Mouse (Mus musculus) frontal cortex, postnatal 14 days (tissue): ENCODE data around the gene Gp9.

ENCODE experiments used
- DNase-seq, 2 experiments: peaks; one replicate each; pipeline ENCODE4 v3.0.0; 2022; ENCODE audit warnings: low spot score in 2 of 2

The Gp9 gene

GRCm38 (mm10) chr6:87777842-87778241 lies at the start of gene Gp9:
Gene Gp9 (plus strand): TSS chr6:87778072.
- no peak for DNase-seq

- DNase-seq = no peak
These were observed 49.8 kb upstream of the Gp9 start for GRCm38 (mm10) chr6:87728102-87728501.

GRCm38 (mm10) chr6:87730141-87730540 lies 47.7 kb upstream of the Gp9 start:
- no peak for DNase-seq

GRCm38 (mm10) chr6:87730591-87731462 lies 47.0 kb upstream of the Gp9 start, which contains the start of gene Efcc1:
Gene Efcc1 (plus strand): TSS chr6:87730869.
- peak in 1 of 2 experiments; percentile 32 for DNase-seq

- DNase-seq = no peak
These were observed 46.3 kb upstream of the Gp9 start for GRCm38 (mm10) chr6:87731463-87732095.

GRCm38 (mm10) chr6:87732151-87733011 lies 45.5 kb upstream of the Gp9 start:
- peak in 1 of 2 experiments; percentile 11 for DNase-seq

- DNase-seq = no peak
These were observed 44.5 kb upstream of the Gp9 start for GRCm38 (mm10) chr6:87733131-87733930.

- no peak for DNase-seq
These were observed 43.7 kb upstream of the Gp9 start for GRCm38 (mm10) chr6:87734136-87734535.

GRCm38 (mm10) chr6:87736923-87737322 lies 40.9 kb upstream of the Gp9 start:
- DNase-seq = no peak

GRCm38 (mm10) chr6:87737921-87738626 lies 39.8 kb upstream of the Gp9 start:
- no peak for DNase-seq

GRCm38 (mm10) chr6:87739898-87740297 lies 38.0 kb upstream of the Gp9 start:
- DNase-seq = no peak

GRCm38 (mm10) chr6:87740496-87740895 lies 37.4 kb upstream of the Gp9 start:
- DNase-seq = no peak

GRCm38 (mm10) chr6:87741978-87742377 lies 35.9 kb upstream of the Gp9 start:
- no peak for DNase-seq

GRCm38 (mm10) chr6:87742804-87743203 lies 35.1 kb upstream of the Gp9 start:
- DNase-seq = no peak

- DNase-seq = no peak
These were observed 34.6 kb upstream of the Gp9 start for GRCm38 (mm10) chr6:87743281-87743680.

GRCm38 (mm10) chr6:87744632-87745031 lies 33.2 kb upstream of the Gp9 start:
- DNase-seq = no peak

- no peak for DNase-seq
These were observed 32.6 kb upstream of the Gp9 start for GRCm38 (mm10) chr6:87745301-87745700.

- DNase-seq = no peak
These were observed 31.8 kb upstream of the Gp9 start for GRCm38 (mm10) chr6:87746059-87746458.

GRCm38 (mm10) chr6:87746849-87747248 lies 31.0 kb upstream of the Gp9 start:
- no peak for DNase-seq

GRCm38 (mm10) chr6:87748078-87748477 lies 29.8 kb upstream of the Gp9 start:
- DNase-seq = no peak

- DNase-seq = no peak
These were observed 29.3 kb upstream of the Gp9 start for GRCm38 (mm10) chr6:87748531-87748930.
